Mouse (Mus musculus) heart, postnatal 25 days (tissue): ENCODE data around the gene Lingo1. TPM values are rescaled to one million over a fixed set of nuclear protein-coding genes. Genes with fewer than 3 reads are reported as not detected.

Source experiments
- DNase-seq: peaks from one replicate; pipeline ENCODE4 v3.0.0; 2022; ENCODE audit warnings: low spot score
- intact Hi-C: fragments of 180-260 bp; cut with DNase I; formaldehyde crosslinking; loops from one replicate; pipeline ENCODE4 v1.15.1; 2025
- total RNA-seq, 2 experiments: library from RNA; stranded (reverse); gene quantifications; 2 replicates each; pipeline ENCODE4 v1.2.3; 2021

Lingo1 gene
- total RNA-seq, 2 experiments from 2014 or later: 1.5 to 1.7 TPM

DNA sequence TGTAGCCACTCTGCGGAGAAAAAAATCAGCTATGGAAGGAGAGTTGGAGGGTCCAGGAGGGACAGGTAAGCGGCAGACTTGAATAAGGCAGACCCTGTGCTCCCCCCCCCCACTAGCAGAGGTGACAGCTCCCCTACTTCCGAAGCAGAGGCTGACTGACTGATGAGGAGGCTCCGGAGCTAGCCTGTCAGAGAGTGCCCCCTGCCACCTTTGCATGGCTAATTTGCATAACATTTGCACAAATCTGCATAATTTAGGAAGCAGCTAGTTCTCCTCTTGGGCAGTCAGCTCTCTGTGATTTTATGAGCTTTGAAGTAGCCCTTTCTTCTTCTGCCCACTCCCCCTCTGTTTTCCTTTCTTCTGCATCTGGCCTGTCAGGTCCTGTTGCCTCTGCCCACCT, 216.2 kb downstream of the Lingo1 start:
- no peak for DNase-seq
- intact Hi-C loops: no loop called here

DNA sequence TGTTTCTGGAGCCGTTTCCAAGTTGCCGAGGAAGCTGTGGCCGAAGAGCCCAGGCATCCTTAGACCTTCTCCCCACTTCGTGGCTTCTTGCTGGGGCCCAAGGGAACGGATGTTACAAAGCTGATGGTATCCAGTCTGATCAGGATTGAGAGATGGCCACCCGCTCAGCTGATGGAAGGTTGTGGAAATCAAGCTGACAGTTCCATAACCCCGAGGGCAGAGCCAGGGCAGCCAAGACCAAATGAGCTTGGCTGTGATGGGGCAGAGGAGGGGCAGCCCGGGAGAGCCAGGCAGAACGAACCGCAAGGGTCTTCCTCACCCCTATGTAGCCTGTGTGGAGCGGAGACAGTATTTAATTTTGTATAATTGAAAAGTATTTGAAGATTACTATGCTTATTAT, 218.9 kb downstream of the Lingo1 start:
- intact Hi-C loops: no loop called here
- no peak for DNase-seq

DNA sequence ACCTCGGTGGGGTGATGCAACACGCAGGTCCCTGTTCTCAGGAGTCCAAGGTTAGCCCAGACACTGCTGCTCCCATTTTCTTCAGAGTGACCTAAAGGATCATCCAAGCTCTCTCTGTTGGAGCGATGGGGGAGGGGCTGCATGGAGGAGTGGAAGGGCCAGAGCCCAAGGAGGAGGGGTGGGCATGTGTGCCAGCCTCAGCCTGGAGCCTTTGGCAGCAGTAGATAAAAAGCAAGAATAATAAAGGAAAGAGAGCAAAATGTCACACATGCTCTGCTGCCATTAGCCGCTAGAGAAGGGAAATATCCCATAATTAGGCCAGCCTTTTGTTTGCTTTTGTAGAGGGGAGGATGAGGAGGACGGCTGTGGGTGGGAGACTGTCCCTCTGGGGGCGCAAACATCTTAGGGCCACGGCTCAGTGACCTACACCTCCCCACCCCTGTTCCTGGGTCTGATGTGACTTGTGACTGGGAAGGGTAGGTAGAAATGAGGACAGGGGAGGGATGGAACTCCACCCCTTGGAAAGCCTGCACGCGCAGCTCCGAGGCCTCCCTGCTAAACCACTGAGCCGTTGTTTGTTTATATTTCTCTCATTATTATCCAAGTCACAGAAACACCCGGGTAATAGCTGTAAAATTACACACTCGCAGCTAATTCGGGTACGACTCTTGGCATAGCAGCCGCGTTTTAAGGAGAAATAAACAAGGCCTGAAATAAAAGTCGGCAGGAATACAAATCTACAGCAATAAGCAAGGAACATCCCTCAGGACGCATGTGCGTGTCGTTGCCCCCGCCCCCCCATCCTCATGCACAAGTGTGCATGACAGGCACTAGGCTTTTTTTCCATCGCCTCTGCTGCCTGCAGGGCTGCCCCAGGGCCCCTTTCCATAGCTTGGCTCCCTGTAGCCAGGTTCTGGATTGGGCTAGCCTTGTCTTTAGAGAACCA, 223.5 kb downstream of the Lingo1 start:
- no peak for DNase-seq
- intact Hi-C loops: no loop called here

Other genes starting within 250 kb of the Lingo1 start
- gene Odf3l1, start 68.2 kb upstream of the Lingo1 start, total RNA-seq: not detected
- gene Cspg4, start 68.6 kb upstream of the Lingo1 start, total RNA-seq: 10 to 100 TPM; 15.2 to 20.4 TPM
- 10 to 100 TPM in 1 of 2 experiments, 1 to 10 TPM in 1; 8.9 to 12.5 TPM for gene Snx33, start 131.9 kb upstream of the Lingo1 start, total RNA-seq
- gene Imp3, start 141.0 kb upstream of the Lingo1 start, total RNA-seq: 10 to 100 TPM; 53.2 to 54.8 TPM
- 10 to 100 TPM in 1 of 2 experiments, 1 to 10 TPM in 1; 9.9 to 10.1 TPM for gene Snupn, start 154.4 kb upstream of the Lingo1 start, total RNA-seq
- gene Ptpn9, start 198.5 kb upstream of the Lingo1 start, total RNA-seq: 10 to 100 TPM; 10.0 to 10.7 TPM